Mouse (Mus musculus): ENCODE measurements around the gene Olfr1329. TPM values are rescaled to one million over a fixed set of nuclear protein-coding genes. Genes with fewer than 3 reads are reported as not detected.
"Not testable (repeated sequence)": the region's sequence is repeated elsewhere in the genome, so short reads cannot be mapped to it uniquely, and the experiment has no call there.

The Olfr1329 gene
- not detected in 2 replicates for polyA plus RNA-seq (2014; fragmentation: Nextera tagmentation; extraction: Ambion mirVana)

GRCm38 (mm10) chr4:118917365-118917764 lies at the start of gene Olfr1329:
Olfr1329 (minus strand) TSS chr4:118917465.
- H3K9me3 ChIP-seq (ENCODE audit: control insufficient read depth, low read length); H3K4me2 ChIP-seq (ENCODE audit: low read depth); ATAC-seq (ENCODE audit: insufficient read depth, low FRiP score, low TSS enrichment); H3K4me3 ChIP-seq (ENCODE audit: low read depth, low read length); H3K27me3 ChIP-seq (ENCODE audit: control insufficient read depth, insufficient read depth, low read length); H3K27ac ChIP-seq (ENCODE audit: low read depth, low read length); H3K36me3 ChIP-seq (ENCODE audit: control insufficient read depth, insufficient read depth, low read length); DNase-seq (ENCODE audit: low spot score); H3K4me1 ChIP-seq (ENCODE audit: control insufficient read depth, insufficient read depth, low read length); H3K9ac ChIP-seq (ENCODE audit: low read length): not testable (repeated sequence)
- 60% methylated on average over 2 of the region's 2 CpGs for WGBS

- no peak within 1 kb of the TSS for H3K9ac ChIP-seq (ENCODE audit: low read length)
- no peaks in the 10 kb centered on the region for H3K9me3 ChIP-seq (ENCODE audit: control insufficient read depth, low read length)
- H3K4me1 ChIP-seq (ENCODE audit: control insufficient read depth, insufficient read depth, low read length): no peaks in the 10 kb centered on the region
- no peak within 1 kb of the TSS for H3K4me3 ChIP-seq (ENCODE audit: low read depth, low read length)
- no peak within 1 kb of the TSS for H3K27ac ChIP-seq (ENCODE audit: low read depth, low read length)
- no peaks in the 10 kb centered on the region for H3K36me3 ChIP-seq (ENCODE audit: control insufficient read depth, insufficient read depth, low read length)
- no peak within 1 kb of the TSS for H3K4me2 ChIP-seq (ENCODE audit: low read depth)
- H3K27me3 ChIP-seq (ENCODE audit: control insufficient read depth, insufficient read depth, low read length): no peaks in the 10 kb centered on the region
- ATAC-seq (ENCODE audit: insufficient read depth, low FRiP score, low TSS enrichment) (no peak), DNase-seq (ENCODE audit: low spot score) (no peak)
- 87% methylated on average over 2 of the region's 2 CpGs for WGBS
Measured at GRCm38 (mm10) chr4:118961141-118961628, 43.9 kb upstream of the Olfr1329 start, which contains the start of gene Lao1. Lao1 (plus strand) TSS chr4:118961578.

GRCm38 (mm10) chr4:118958812-118959211 lies 41.5 kb upstream of the Olfr1329 start:
- 89% methylated on average over 7 of the region's 7 CpGs for WGBS
- H3K27ac ChIP-seq (ENCODE audit: low read depth, low read length): no peak overlapping the region
- no peaks in the 10 kb centered on the region for H3K9me3 ChIP-seq (ENCODE audit: control insufficient read depth, low read length)
- no peak for DNase-seq (ENCODE audit: low spot score)
- H3K36me3 ChIP-seq (ENCODE audit: control insufficient read depth, insufficient read depth, low read length): no peaks in the 10 kb centered on the region
- no peak overlapping the region for H3K9ac ChIP-seq (ENCODE audit: low read length)
- H3K4me2 ChIP-seq (ENCODE audit: low read depth): no peak overlapping the region
- H3K4me3 ChIP-seq (ENCODE audit: low read depth, low read length): no peak overlapping the region
- no peaks in the 10 kb centered on the region for H3K27me3 ChIP-seq (ENCODE audit: control insufficient read depth, insufficient read depth, low read length)
- no peak for ATAC-seq (ENCODE audit: insufficient read depth, low FRiP score, low TSS enrichment)
- no peaks in the 10 kb centered on the region for H3K4me1 ChIP-seq (ENCODE audit: control insufficient read depth, insufficient read depth, low read length)

GRCm38 (mm10) chr4:118938512-118938911 lies 21.2 kb upstream of the Olfr1329 start, which contains the start of gene Olfr1328:
Olfr1328 (minus strand) TSS chr4:118938612.
- ATAC-seq (ENCODE audit: insufficient read depth, low FRiP score, low TSS enrichment): no peak
- Histone ChIP-seq H3K27ac (ENCODE audit: low read depth, low read length) (no peak within 1 kb of the TSS), H3K9me3 (ENCODE audit: control insufficient read depth, low read length) (no peaks in the 10 kb centered on the region), H3K4me1 (ENCODE audit: control insufficient read depth, insufficient read depth, low read length) (no peaks in the 10 kb centered on the region), H3K27me3 (ENCODE audit: control insufficient read depth, insufficient read depth, low read length) (no peaks in the 10 kb centered on the region), H3K9ac (ENCODE audit: low read length) (no peak within 1 kb of the TSS), H3K36me3 (ENCODE audit: control insufficient read depth, insufficient read depth, low read length) (no peaks in the 10 kb centered on the region), H3K4me2 (ENCODE audit: low read depth) (no peak within 1 kb of the TSS), H3K4me3 (ENCODE audit: low read depth, low read length) (no peak within 1 kb of the TSS)
- no peak for DNase-seq (ENCODE audit: low spot score)
- 65% methylated on average over 2 of the region's 2 CpGs for WGBS

- not testable (repeated sequence) for H3K9ac ChIP-seq (ENCODE audit: low read length); H3K4me3 ChIP-seq (ENCODE audit: low read depth, low read length); H3K36me3 ChIP-seq (ENCODE audit: control insufficient read depth, insufficient read depth, low read length); H3K4me2 ChIP-seq (ENCODE audit: low read depth); H3K4me1 ChIP-seq (ENCODE audit: control insufficient read depth, insufficient read depth, low read length); ATAC-seq (ENCODE audit: insufficient read depth, low FRiP score, low TSS enrichment); H3K27me3 ChIP-seq (ENCODE audit: control insufficient read depth, insufficient read depth, low read length); DNase-seq (ENCODE audit: low spot score); H3K9me3 ChIP-seq (ENCODE audit: control insufficient read depth, low read length); H3K27ac ChIP-seq (ENCODE audit: low read depth, low read length)
- 82% methylated on average over 3 of the region's 3 CpGs for WGBS
Measured at GRCm38 (mm10) chr4:118931326-118931725, 14.1 kb upstream of the Olfr1329 start.

DNA sequence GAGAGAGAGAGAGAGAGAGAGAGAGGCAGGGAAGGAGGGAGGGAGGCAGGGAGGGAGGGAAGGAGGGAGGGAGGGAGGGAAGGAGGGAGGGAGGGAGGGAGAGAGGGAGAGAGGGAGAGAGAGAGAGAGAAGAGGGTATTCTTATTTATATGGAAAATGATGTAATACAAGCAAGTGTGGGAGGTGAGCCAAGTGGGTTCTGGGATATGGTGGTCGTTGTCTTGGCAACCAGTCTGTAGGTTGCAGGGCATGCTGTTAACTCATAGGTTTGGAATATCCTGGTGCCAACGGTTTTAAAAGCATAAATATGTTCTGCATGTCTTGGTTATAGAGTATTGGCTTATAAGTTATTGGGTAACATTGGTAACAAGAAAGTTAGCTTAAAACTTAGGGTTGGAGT lies 15.3 kb downstream of the Olfr1329 start:
- Histone ChIP-seq H3K4me1 (ENCODE audit: control insufficient read depth, insufficient read depth, low read length) (no peaks in the 10 kb centered on the region), H3K27ac (ENCODE audit: low read depth, low read length) (no peak overlapping the region), H3K27me3 (ENCODE audit: control insufficient read depth, insufficient read depth, low read length) (no peaks in the 10 kb centered on the region), H3K4me2 (ENCODE audit: low read depth) (no peak overlapping the region), H3K9me3 (ENCODE audit: control insufficient read depth, low read length) (no peaks in the 10 kb centered on the region), H3K9ac (ENCODE audit: low read length) (no peak overlapping the region), H3K4me3 (ENCODE audit: low read depth, low read length) (no peak overlapping the region), H3K36me3 (ENCODE audit: control insufficient read depth, insufficient read depth, low read length) (no peaks in the 10 kb centered on the region)
- DNase-seq (ENCODE audit: low spot score): no peak
- no peak for ATAC-seq (ENCODE audit: insufficient read depth, low FRiP score, low TSS enrichment)
- 74% methylated on average over 2 of the region's 2 CpGs for WGBS

DNA sequence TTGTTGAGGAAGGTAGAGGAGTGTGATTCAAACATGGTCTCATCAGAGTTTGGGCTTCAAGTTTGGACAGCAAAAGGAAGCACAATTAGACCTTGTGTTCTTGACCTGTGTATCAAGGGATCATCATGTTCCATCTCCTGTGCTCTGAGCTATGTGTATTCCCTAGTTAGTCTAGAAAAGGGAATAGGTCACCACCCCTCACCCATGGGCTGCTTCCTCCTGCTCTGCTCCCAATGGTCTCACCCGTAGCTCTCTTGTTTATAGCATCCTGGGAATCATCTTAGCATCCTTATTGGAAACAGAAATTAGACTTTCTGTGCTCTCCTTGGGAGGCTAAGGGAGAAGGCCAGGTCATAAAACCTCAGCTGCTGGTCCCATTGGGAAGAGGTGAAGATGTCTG lies 29.0 kb downstream of the Olfr1329 start, which contains the start of gene Olfr1330:
Gene Olfr1330, plus strand, starts transcription at position 301 of the 400 bp plus-strand sequence.
- Histone ChIP-seq H3K27me3 (ENCODE audit: control insufficient read depth, insufficient read depth, low read length) (no peaks in the 10 kb centered on the region), H3K36me3 (ENCODE audit: control insufficient read depth, insufficient read depth, low read length) (no peaks in the 10 kb centered on the region), H3K4me3 (ENCODE audit: low read depth, low read length) (no peak within 1 kb of the TSS), H3K4me2 (ENCODE audit: low read depth) (no peak within 1 kb of the TSS), H3K27ac (ENCODE audit: low read depth, low read length) (no peak within 1 kb of the TSS), H3K9ac (ENCODE audit: low read length) (no peak within 1 kb of the TSS), H3K9me3 (ENCODE audit: control insufficient read depth, low read length) (no peaks in the 10 kb centered on the region), H3K4me1 (ENCODE audit: control insufficient read depth, insufficient read depth, low read length) (no peaks in the 10 kb centered on the region)
- DNase-seq (ENCODE audit: low spot score) (no peak), ATAC-seq (ENCODE audit: insufficient read depth, low FRiP score, low TSS enrichment) (no peak)
- WGBS: 78% methylated on average over 1 of the region's 1 CpGs

DNA sequence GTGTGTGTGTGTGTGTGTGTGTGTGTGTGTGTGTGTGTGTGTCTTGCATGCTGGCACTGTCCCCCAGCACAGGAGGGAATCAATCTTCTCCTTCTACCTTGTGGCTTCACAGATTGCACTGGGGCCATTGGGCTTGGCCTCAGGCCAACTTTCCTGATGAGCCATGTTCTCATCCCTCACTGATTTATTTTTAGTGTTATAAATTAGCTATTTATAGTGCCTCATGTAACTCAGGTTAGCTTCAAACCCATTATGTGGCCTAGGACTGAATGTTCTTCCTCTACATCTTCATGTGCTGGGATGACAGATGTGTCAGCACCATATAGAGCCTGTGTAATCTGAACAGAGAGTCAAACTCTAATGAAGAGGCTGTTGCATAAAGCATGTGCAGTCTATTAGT lies 49.7 kb downstream of the Olfr1329 start:
- Histone ChIP-seq H3K27me3 (ENCODE audit: control insufficient read depth, insufficient read depth, low read length) (no peaks in the 10 kb centered on the region), H3K9me3 (ENCODE audit: control insufficient read depth, low read length) (no peaks in the 10 kb centered on the region), H3K9ac (ENCODE audit: low read length) (no peak overlapping the region), H3K4me2 (ENCODE audit: low read depth) (no peak overlapping the region), H3K4me1 (ENCODE audit: control insufficient read depth, insufficient read depth, low read length) (no peaks in the 10 kb centered on the region), H3K36me3 (ENCODE audit: control insufficient read depth, insufficient read depth, low read length) (no peaks in the 10 kb centered on the region), H3K4me3 (ENCODE audit: low read depth, low read length) (no peak overlapping the region), H3K27ac (ENCODE audit: low read depth, low read length) (no peak overlapping the region)
- ATAC-seq (ENCODE audit: insufficient read depth, low FRiP score, low TSS enrichment): no peak
- no peak for DNase-seq (ENCODE audit: low spot score)
